Comparison of ENCODE assay signal across 9 mouse cellular contexts in genomic region chr14:61571366-61571765, GRCm38 (mm10). TPM values are rescaled to one million over a fixed set of nuclear protein-coding genes. Genes with fewer than 3 reads are reported as not detected.
A peak's percentile ranks its signal among the peaks of the same experiment; 100 is the strongest.
DNase-seq lines count a peak whose midpoint lies in the region; TF ChIP-seq lines count a peak whose summit lies in the region.
"Had no signal": no experiment of that assay in that cellular context is flagged by ENCODE, and none has a peak within 500 bp of the region (broad histone marks: within the 10 kb centered on the region; RNA-seq: fewer than 3 reads in every experiment).

No protein-coding gene starts in this region.

- no peaks in the 10 kb centered on the region for H3K36me3 ChIP-seq in C2C12 (ENCODE audit: control insufficient read depth, insufficient read depth)
- H3K36me3 ChIP-seq: lung, embryonic 15.5 days had no signal

- no peaks in the 10 kb centered on the region for H3K4me1 ChIP-seq in lung, adult 2 months (ENCODE audit: control insufficient read depth, insufficient read depth, low read length)
- H3K4me1 ChIP-seq: lung, embryonic 15.5 days had no signal

- H3K79me2 ChIP-seq in C2C12 (ENCODE audit: control insufficient read depth, insufficient read depth): no peaks in the 10 kb centered on the region

- no peaks in the 10 kb centered on the region for H3K27me3 ChIP-seq in C2C12 (ENCODE audit: control insufficient read depth, insufficient read depth, insufficient read length)
- H3K27me3 ChIP-seq: lung, embryonic 15.5 days had no signal

- peak; percentile 68 for TF ChIP-seq CTCF in C2C12 (IDR thresholded peaks at IDR 0.05; ENCODE audit: control insufficient read depth, insufficient read depth, insufficient read length)
- peak; percentile 96 for TF ChIP-seq CTCF in lung, adult 2 months (IDR thresholded peaks at IDR 0.05; ENCODE audit: insufficient read depth, low read length)

- no peak overlapping the region for H3ac ChIP-seq in C2C12 (ENCODE audit: control insufficient read depth, insufficient read length, low read depth)

- TF ChIP-seq POLR2A in lung, adult 2 months (IDR thresholded peaks at IDR 0.05; ENCODE audit: borderline replicate concordance, extremely low read depth, low read depth, low read length): no peak

- peak; percentile 77 for DNase-seq in R1 (ENCODE audit: low read depth, low spot score)
- peak; percentile 72 to 85 for DNase-seq in cerebellum, postnatal 4 days (ENCODE audit: low spot score in 2 of 2)
- DNase-seq in heart, adult 18-20 months: peak; percentile 80 to 96
- peak; percentile 92 to 95 for DNase-seq in kidney, postnatal 25 days
- DNase-seq in lung, adult 2 months: peak; percentile 86
- DNase-seq in retina, postnatal 7 days (ENCODE audit: low read depth, low spot score): peak; percentile 69
- DNase-seq in urinary bladder, adult 18-20 months (ENCODE audit: low spot score in 2 of 2): peak; percentile 67 to 77

- no peak overlapping the region for H3K4me3 ChIP-seq in C2C12 (ENCODE audit: insufficient read depth, poor library complexity, severe bottlenecking)
- no peak overlapping the region for H3K4me3 ChIP-seq in lung, adult 2 months (replicated peaks; ENCODE audit: extremely low read depth, low read depth, low read length)
- H3K4me3 ChIP-seq: lung, embryonic 15.5 days had no signal

- no peaks in the 10 kb centered on the region for H3K79me3 ChIP-seq in C2C12 (ENCODE audit: low read depth)

- WGBS in lung, adult 2 months: 17% methylated on average over 4 of the region's 4 CpGs

TF ChIP-seq in C2C12, 6 proteins besides CTCF, POLR2A, EP300 and RAD21:
- TF ChIP-seq FOSL1 (IDR thresholded peaks at IDR 0.05; ENCODE audit: insufficient read depth, low read length, poor library complexity, severe bottlenecking) (no peak), USF1 (IDR thresholded peaks at IDR 0.05; ENCODE audit: low read depth) (no peak), CEBPB (IDR thresholded peaks at IDR 0.05; ENCODE audit: low read depth) (no peak), MYOG (IDR thresholded peaks at IDR 0.05; ENCODE audit: control insufficient read depth, extremely low read depth, insufficient read length) (no peak), MYOD1 (IDR thresholded peaks at IDR 0.05; ENCODE audit: control insufficient read depth, insufficient read length, low read depth) (no peak), MAX (IDR thresholded peaks at IDR 0.05) (no peak)
TF ChIP-seq in C2C12: peak in this region for 0.

RNA-seq across cellular contexts. Expression of gene Spryd7, which starts 14.7 kb away (rescaled TPM):
- 7.8 TPM for polyA plus RNA-seq in C2C12 (2012; fragmentation: generic; extraction: Trizol)
- total RNA-seq in heart, adult 18-20 months (2021): 10 to 100 TPM; 57.3 to 57.8 TPM
- 7.8 and 11.8 TPM in 2 replicates for polyA plus RNA-seq in lung, adult 2 months (2012; rRNA removed)

RNA-seq across cellular contexts. Expression of gene Trim13, which starts 26.7 kb away (rescaled TPM):
- polyA plus RNA-seq in C2C12 (2012; fragmentation: generic; extraction: Trizol): 2.9 TPM
- total RNA-seq in heart, adult 18-20 months (2021): 1 to 10 TPM; 7.0 to 7.3 TPM
- 2.5 and 4.7 TPM in 2 replicates for polyA plus RNA-seq in lung, adult 2 months (2012; rRNA removed)

RNA-seq across cellular contexts. Expression of gene Kcnrg, which starts 35.9 kb away (rescaled TPM):
- polyA plus RNA-seq in C2C12 (2012; fragmentation: generic; extraction: Trizol): 0.09 TPM
- total RNA-seq in heart, adult 18-20 months (2021): under 1 TPM; 0.25 to 0.26 TPM
- polyA plus RNA-seq in lung, adult 2 months (2012; rRNA removed): 3.0 and 4.9 TPM in 2 replicates
